ENCODE assay signal across 16 mouse cellular contexts in genomic region chr1:153565701-153566100, GRCm38 (mm10).
"Had no signal": no experiment of that assay in that cellular context is flagged by ENCODE, and none has a peak within 500 bp of the region (broad histone marks: within the 10 kb centered on the region; RNA-seq: fewer than 3 reads in every experiment).

No protein-coding gene starts in this region.

- H3K27ac ChIP-seq: kidney, postnatal 0 days; layer of hippocampus, adult 2 months; liver, embryonic 13.5 days; neural tube, embryonic 12.5 days; neural tube, embryonic 15.5 days; stomach, embryonic 15.5 days had no signal

- H3K4me1 ChIP-seq: liver, embryonic 13.5 days; neural tube, embryonic 12.5 days; neural tube, embryonic 15.5 days; stomach, embryonic 15.5 days had no signal

- H3K36me3 ChIP-seq: liver, embryonic 13.5 days; neural tube, embryonic 12.5 days; neural tube, embryonic 15.5 days; stomach, embryonic 15.5 days had no signal

- H3K4me3 ChIP-seq: layer of hippocampus, adult 2 months; liver, embryonic 13.5 days; neural tube, embryonic 12.5 days; neural tube, embryonic 15.5 days; stomach, embryonic 15.5 days had no signal

- H3K9me3 ChIP-seq: liver, embryonic 13.5 days; neural tube, embryonic 12.5 days; neural tube, embryonic 15.5 days; stomach, embryonic 15.5 days had no signal

- DNase-seq: kidney, postnatal 25 days; layer of hippocampus, adult 9-11 months; liver, embryonic 13.5 days; lung, adult 2 months; lung, postnatal 14 days; lung, postnatal 4 days; midbrain, embryonic 14.5 days; retina, postnatal 1 day; right cerebral cortex, postnatal 25 days; spleen, adult 18-20 months; thymus, postnatal 25 days had no signal

- H3K27me3 ChIP-seq: liver, embryonic 13.5 days; neural tube, embryonic 12.5 days; neural tube, embryonic 15.5 days; stomach, embryonic 15.5 days had no signal
